Mouse (Mus musculus) ovary, postnatal 10 days (tissue): ENCODE data around the gene Maml2.

Source experiments
- DNase-seq: peaks from one replicate; pipeline ENCODE4 v3.0.0; 2022; ENCODE audit warnings: low spot score

Maml2 gene

GRCm38 (mm10) chr9:13297668-13298512 lies at the start of gene Maml2:
Gene Maml2 (plus strand): TSS chr9:13297957.
- DNase-seq = peak; percentile 44

- no peak for DNase-seq
These were observed 49.7 kb upstream of the Maml2 start for GRCm38 (mm10) chr9:13248104-13248503.

- no peak for DNase-seq
These were observed 46.5 kb upstream of the Maml2 start for GRCm38 (mm10) chr9:13251251-13251650.

- DNase-seq = no peak
These were observed 41.0 kb upstream of the Maml2 start for GRCm38 (mm10) chr9:13256726-13257125.

- no peak for DNase-seq
These were observed 39.6 kb upstream of the Maml2 start for GRCm38 (mm10) chr9:13258173-13258572.

- DNase-seq = no peak
These were observed 36.8 kb upstream of the Maml2 start for GRCm38 (mm10) chr9:13260980-13261379.

GRCm38 (mm10) chr9:13273219-13273618 lies 24.5 kb upstream of the Maml2 start:
- no peak for DNase-seq

GRCm38 (mm10) chr9:13287482-13287881 lies 10.3 kb upstream of the Maml2 start:
- DNase-seq = no peak

GRCm38 (mm10) chr9:13296274-13297121 lies 1.3 kb upstream of the Maml2 start:
- DNase-seq = peak; percentile 76

GRCm38 (mm10) chr9:13297122-13297667 lies 562 bp upstream of the Maml2 start:
- no peak for DNase-seq

- no peak for DNase-seq
These were observed 739 bp downstream of the Maml2 start for GRCm38 (mm10) chr9:13298513-13298878.

GRCm38 (mm10) chr9:13299190-13299589 lies 1.4 kb downstream of the Maml2 start:
- DNase-seq = no peak

GRCm38 (mm10) chr9:13300041-13300441 lies 2.3 kb downstream of the Maml2 start:
- no peak for DNase-seq

- DNase-seq = no peak
These were observed 3.4 kb downstream of the Maml2 start for GRCm38 (mm10) chr9:13300891-13301782.

GRCm38 (mm10) chr9:13302183-13302825 lies 4.5 kb downstream of the Maml2 start:
- no peak for DNase-seq

GRCm38 (mm10) chr9:13303099-13303771 lies 5.5 kb downstream of the Maml2 start:
- no peak for DNase-seq

GRCm38 (mm10) chr9:13303976-13304375 lies 6.2 kb downstream of the Maml2 start:
- no peak for DNase-seq

GRCm38 (mm10) chr9:13306471-13306870 lies 8.7 kb downstream of the Maml2 start:
- no peak for DNase-seq

- DNase-seq = no peak
These were observed 9.5 kb downstream of the Maml2 start for GRCm38 (mm10) chr9:13307226-13307625.

- DNase-seq = no peak
These were observed 11.0 kb downstream of the Maml2 start for GRCm38 (mm10) chr9:13308718-13309117.

- no peak for DNase-seq
These were observed 12.1 kb downstream of the Maml2 start for GRCm38 (mm10) chr9:13309807-13310206.
